14 mouse cellular contexts compared by ENCODE assay signal in genomic region chr15:27537519-27538223, GRCm38 (mm10).
A peak's percentile ranks its signal among the peaks of the same experiment; 100 is the strongest.
DNase-seq lines count a peak whose midpoint lies in the region; TF ChIP-seq lines count a peak whose summit lies in the region.
"Had no signal": no experiment of that assay in that cellular context is flagged by ENCODE, and none has a peak within 500 bp of the region (broad histone marks: within the 10 kb centered on the region; RNA-seq: fewer than 3 reads in every experiment).

No protein-coding gene starts in this region.

- H3K27ac ChIP-seq in thymus, adult 2 months (ENCODE audit: control insufficient read depth, insufficient read depth, low read length) = no peak overlapping the region
- H3K27ac ChIP-seq in hindbrain, embryonic 10.5 days = no peak overlapping the region
- H3K27ac ChIP-seq: forebrain, embryonic 13.5 days; macrophage; midbrain, embryonic 15.5 days; stomach, embryonic 15.5 days had no signal

- no peak overlapping the region for H3K4me3 ChIP-seq in thymus, adult 2 months (ENCODE audit: control insufficient read depth, insufficient read depth, low read length)
- H3K4me3 ChIP-seq in hindbrain, embryonic 10.5 days = no peak overlapping the region
- H3K4me3 ChIP-seq: forebrain, embryonic 13.5 days; midbrain, embryonic 15.5 days; stomach, embryonic 15.5 days had no signal

- H3K9me3 ChIP-seq in hindbrain, embryonic 10.5 days = no peaks in the 10 kb centered on the region
- H3K9me3 ChIP-seq: forebrain, embryonic 13.5 days; midbrain, embryonic 15.5 days; stomach, embryonic 15.5 days had no signal

- DNase-seq in heart, adult 18-20 months = peak; percentile 70 to 85
- DNase-seq in heart, postnatal 36 days = no peak
- peak; percentile 67 for DNase-seq in brain, adult 2 months (ENCODE audit: low read depth, low spot score)
- DNase-seq in heart, adult 8-10 months (ENCODE audit: low spot score) = peak; percentile 63
- DNase-seq in heart, postnatal 10 days = peak; percentile 65 to 80
- DNase-seq in thymus, adult 2 months = no peak
- DNase-seq in hindbrain, embryonic 10.5 days (ENCODE audit: low spot score) = no peak
- DNase-seq: adrenal gland, postnatal 25 days; B cell, adult 2 months; thymus, postnatal 36 days had no signal

- no peak for TF ChIP-seq POLR2A in thymus, adult 2 months (IDR thresholded peaks at IDR 0.05; ENCODE audit: control insufficient read depth, extremely low read depth, insufficient read depth, low read length, poor library complexity)

- TF ChIP-seq CTCF in thymus, adult 2 months (IDR thresholded peaks at IDR 0.05; ENCODE audit: borderline replicate concordance, control insufficient read depth, extremely low read depth, insufficient read depth, low read length, poor library complexity) = no peak

- no peaks in the 10 kb centered on the region for H3K27me3 ChIP-seq in thymus, adult 2 months (ENCODE audit: control insufficient read depth, insufficient read depth, low read length)
- no peaks in the 10 kb centered on the region for H3K27me3 ChIP-seq in hindbrain, embryonic 10.5 days (ENCODE audit: insufficient read depth, poor library complexity, severe bottlenecking)
- H3K27me3 ChIP-seq: forebrain, embryonic 13.5 days; midbrain, embryonic 15.5 days; stomach, embryonic 15.5 days had no signal

- H3K4me1 ChIP-seq in thymus, adult 2 months (replicated peaks; ENCODE audit: control insufficient read depth, insufficient read depth, low read length) = no peaks in the 10 kb centered on the region
- H3K4me1 ChIP-seq in hindbrain, embryonic 10.5 days (replicated peaks) = peaks cover 14% of the 10 kb centered on the region
- H3K4me1 ChIP-seq: midbrain, embryonic 15.5 days; stomach, embryonic 15.5 days had no signal

- intact Hi-C loops in heart, postnatal 36 days (cut with DNase I) = loop anchor here (2.0 kb wide), 2 partner anchors 31 to 71 kb away; partner anchors contain the start of gene Ank
- intact Hi-C loops in heart, postnatal 10 days (cut with DNase I) = loop anchor here (2.0 to 5.0 kb wide), 2 partner anchors 37 to 70 kb away; partner anchors contain the start of gene Ank

- WGBS in thymus, adult 2 months = 88% methylated on average over 4 of the region's 4 CpGs
- 71% methylated on average over 4 of the region's 4 CpGs for whole genome bisulfite sequencing in hindbrain, embryonic 10.5 days

- H3K36me3 ChIP-seq in thymus, adult 2 months (ENCODE audit: control insufficient read depth, insufficient read depth, low read length) = no peaks in the 10 kb centered on the region
- H3K36me3 ChIP-seq in hindbrain, embryonic 10.5 days = no peaks in the 10 kb centered on the region
- H3K36me3 ChIP-seq: midbrain, embryonic 15.5 days; stomach, embryonic 15.5 days had no signal

Comparison
In these comparisons a context has a peak if more than half of its experiments do, and no peak if none do; other contexts are left out.
1. DNase-seq: peak in heart, adult 18-20 months (2 of 2), brain, adult 2 months (single experiment), heart, adult 8-10 months (single experiment) and heart, postnatal 10 days (2 of 2); none in heart, postnatal 36 days (0 of 2), thymus, adult 2 months (single experiment) and hindbrain, embryonic 10.5 days (single experiment).